Mouse (Mus musculus) forebrain, embryonic 14.5 days (tissue): ENCODE measurements at regions not wholly inside any gene's neighbourhood (a gene's known extent, or its start where the extent isn't known, plus 50 kb on each side); places are given as distances from the start of the nearest gene placed in this dataset.

Experiments
- ATAC-seq: fragments of 200-750 bp; cut with Nextera tagmentation; 2 replicates; pipeline ENCODE4 v1.8.0; 2017; ENCODE audit warnings: mild to moderate bottlenecking, moderate library complexity
- DNase-seq: peaks from one replicate; pipeline ENCODE4 v3.0.0-alpha.2; 2015; ENCODE audit warnings: low spot score
- H3K27ac ChIP-seq: fragments of 300-500 bp; sonication (generic); 2 replicates; pipeline ENCODE4 v1.5.1; 2014; ENCODE audit warnings: low read depth, mild to moderate bottlenecking, control low read depth, low read length, moderate library complexity
- H3K27me3 ChIP-seq: fragments of 300-500 bp; sonication (generic); replicated peaks from 2 replicates; pipeline ENCODE4 v1.6.1; 2014; ENCODE audit warnings: low read length, control low read depth, mixed read lengths; ENCODE audit not compliant: control insufficient read depth, insufficient read depth
- H3K36me3 ChIP-seq: fragments of 300-500 bp; sonication (generic); 2 replicates; pipeline ENCODE4 v1.6.1; 2014; ENCODE audit warnings: low read length, control low read depth; ENCODE audit not compliant: control insufficient read depth, insufficient read depth
- H3K4me1 ChIP-seq: fragments of 300-500 bp; sonication (generic); 2 replicates; pipeline ENCODE4 v1.6.1; 2014; ENCODE audit warnings: antibody characterized with exemption, low read length, control low read depth; ENCODE audit not compliant: control insufficient read depth, insufficient read depth
- H3K4me2 ChIP-seq: fragments of 300-500 bp; sonication (generic); 2 replicates; pipeline ENCODE4 v1.6.1; 2014; ENCODE audit warnings: mild to moderate bottlenecking, control low read depth, low read length
- H3K4me3 ChIP-seq: fragments of 300-500 bp; sonication (generic); 2 replicates; pipeline ENCODE4 v1.5.1; 2014; ENCODE audit warnings: low read depth, low read length, control low read depth
- H3K9ac ChIP-seq: fragments of 300-500 bp; sonication (generic); 2 replicates; pipeline ENCODE4 v1.6.1; 2014; ENCODE audit warnings: mild to moderate bottlenecking, low read length, control low read depth, moderate library complexity
- H3K9me3 ChIP-seq: fragments of 300-500 bp; sonication (generic); replicated peaks from 2 replicates; pipeline ENCODE4 v1.6.1; 2016; ENCODE audit warnings: low read length, control low read depth, mixed read lengths; ENCODE audit not compliant: control insufficient read depth
- WGBS: fragments of 180-500 bp; shearing (Covaris S2); extraction: QIAGEN DNeasy Blood & Tissue Kit; methylation state at CpG from one replicate; pipeline ENCODE4 v1.1.7; 2014; 5-methylcytosine and 5-hydroxymethylcytosine counted together

DNA sequence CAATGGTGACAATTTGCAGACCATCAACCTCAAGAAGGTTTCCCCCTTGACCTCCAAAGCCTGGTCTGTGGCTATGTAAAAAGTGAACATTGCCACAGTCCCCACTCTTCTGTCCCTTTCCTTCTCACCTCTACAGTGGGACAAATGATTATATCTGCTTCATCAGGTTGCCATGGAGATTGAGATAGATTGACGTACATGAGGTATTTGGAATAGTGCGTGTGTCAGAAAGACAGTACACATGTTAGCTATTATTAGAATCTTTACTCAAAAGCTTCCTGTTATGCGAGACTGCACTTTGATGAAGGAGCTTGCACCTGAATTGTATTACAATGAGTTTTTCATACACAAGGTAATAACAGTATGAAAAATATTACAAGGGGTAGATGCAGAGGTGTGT is 95.7 kb upstream of the Kcnh8 start:
- Histone ChIP-seq H3K27ac (no peak overlapping the region), H3K36me3 (no peaks in the 10 kb centered on the region), H3K4me3 (no peak overlapping the region), H3K4me2 (no peak overlapping the region), H3K4me1 (no peaks in the 10 kb centered on the region), H3K9me3 (no peaks in the 10 kb centered on the region), H3K9ac (no peak overlapping the region), H3K27me3 (no peaks in the 10 kb centered on the region)
- DNase-seq (no peak), ATAC-seq (no peak)
- WGBS = 87% methylated on average over 3 of the region's 3 CpGs

DNA sequence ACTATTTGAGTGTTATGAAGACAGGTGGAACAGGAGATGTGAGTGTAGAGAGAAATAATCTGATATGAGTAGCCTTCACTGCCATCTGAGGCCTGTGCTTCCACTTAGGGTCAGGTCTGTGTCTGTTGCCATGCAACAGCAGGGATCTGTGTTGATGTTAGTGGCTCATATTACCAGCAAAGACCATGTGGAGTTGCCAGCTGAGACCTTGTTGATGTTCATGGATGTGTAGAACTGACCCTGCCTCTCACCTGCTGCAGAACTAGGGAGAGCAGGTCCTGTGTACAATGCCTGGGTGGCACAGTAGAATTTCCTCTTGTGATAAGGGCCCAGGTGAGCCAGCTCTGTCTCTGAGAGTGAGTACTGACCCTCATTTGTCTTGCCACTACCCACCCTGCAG is 72.2 kb upstream of the Kcnh8 start:
- H3K9ac ChIP-seq = no peak overlapping the region
- ATAC-seq = no peak
- no peak overlapping the region for H3K27ac ChIP-seq
- H3K36me3 ChIP-seq = no peaks in the 10 kb centered on the region
- no peak for DNase-seq
- H3K4me2 ChIP-seq = no peak overlapping the region
- no peak overlapping the region for H3K4me3 ChIP-seq
- H3K4me1 ChIP-seq = no peaks in the 10 kb centered on the region
- H3K27me3 ChIP-seq = no peaks in the 10 kb centered on the region
- H3K9me3 ChIP-seq = no peaks in the 10 kb centered on the region
